In genomic region chr7:19290969-19291596, GRCm38 (mm10) we compare ENCODE assay signal across 8 mouse cellular contexts. TPM values are rescaled to one million over a fixed set of nuclear protein-coding genes. Genes with fewer than 3 reads are reported as not detected.
DNase-seq lines count a peak whose midpoint lies in the region; ATAC-seq lines count a peak whose summit lies in the region.

No protein-coding gene starts in this region.

- H3K27me3 ChIP-seq in forebrain, embryonic 13.5 days = no peaks in the 10 kb centered on the region
- no peaks in the 10 kb centered on the region for H3K27me3 ChIP-seq in hindbrain, embryonic 11.5 days (ENCODE audit: control insufficient read depth, insufficient read depth, low read length)
- H3K27me3 ChIP-seq in liver, embryonic 16.5 days (ENCODE audit: control insufficient read depth, insufficient read depth, low read depth, low read length) = peaks cover 5% of the 10 kb centered on the region

- H3K9ac ChIP-seq in forebrain, embryonic 13.5 days = peak overlapping the region; percentile 53
- H3K9ac ChIP-seq in hindbrain, embryonic 11.5 days (ENCODE audit: low read depth, low read length) = peak overlapping the region; percentile 36; the same call in 1 of the 2 replicates
- H3K9ac ChIP-seq in liver, embryonic 16.5 days (ENCODE audit: low read depth, low read length) = peak overlapping the region; percentile 45

- ATAC-seq in forebrain, embryonic 13.5 days = peak; percentile 53; the same call in 1 of the 2 replicates
- ATAC-seq in hindbrain, embryonic 11.5 days (ENCODE audit: low FRiP score) = peak; percentile 58
- peak; percentile 66 for ATAC-seq in liver, embryonic 16.5 days (ENCODE audit: low read depth)

- H3K4me1 ChIP-seq in forebrain, embryonic 13.5 days = peaks cover 23% of the 10 kb centered on the region
- H3K4me1 ChIP-seq in hindbrain, embryonic 11.5 days (replicated peaks; ENCODE audit: control insufficient read depth, insufficient read depth, low read length) = peaks cover 7% of the 10 kb centered on the region
- peaks cover 20% of the 10 kb centered on the region for H3K4me1 ChIP-seq in liver, embryonic 16.5 days (ENCODE audit: control insufficient read depth, low read depth, low read length)

- peaks cover 59% of the 10 kb centered on the region for H3K36me3 ChIP-seq in forebrain, embryonic 13.5 days (ENCODE audit: poor library complexity, severe bottlenecking)
- H3K36me3 ChIP-seq in hindbrain, embryonic 11.5 days (ENCODE audit: control insufficient read depth, insufficient read depth, low read length) = peaks cover 5% of the 10 kb centered on the region; the same call in 1 of the 2 replicates
- H3K36me3 ChIP-seq in liver, embryonic 16.5 days (ENCODE audit: control insufficient read depth, insufficient read depth) = no peaks in the 10 kb centered on the region

- intact Hi-C loops in left cerebral cortex, postnatal 4 days (cut with DNase I) = no loop called here

- WGBS in forebrain, embryonic 13.5 days = 3% methylated on average over 20 of the region's 20 CpGs
- 1% methylated on average over 19 of the region's 20 CpGs for WGBS in hindbrain, embryonic 11.5 days
- 1% methylated on average over 20 of the region's 20 CpGs for WGBS in liver, embryonic 16.5 days (ENCODE audit: insufficient replicate concordance)

- peak overlapping the region; percentile 54 for H3K4me2 ChIP-seq in forebrain, embryonic 13.5 days
- peak overlapping the region; percentile 46 for H3K4me2 ChIP-seq in hindbrain, embryonic 11.5 days (replicated peaks; ENCODE audit: low read depth, low read length)
- H3K4me2 ChIP-seq in liver, embryonic 16.5 days (ENCODE audit: low read depth, low read length) = peak overlapping the region; percentile 76

- H3K9me3 ChIP-seq in forebrain, embryonic 13.5 days (replicated peaks) = no peaks in the 10 kb centered on the region
- no peaks in the 10 kb centered on the region for H3K9me3 ChIP-seq in hindbrain, embryonic 11.5 days (ENCODE audit: control insufficient read depth, low read length)
- no peaks in the 10 kb centered on the region for H3K9me3 ChIP-seq in liver, embryonic 16.5 days (replicated peaks; ENCODE audit: control insufficient read depth, low read length)

- peak overlapping the region; percentile 72 for H3K27ac ChIP-seq in forebrain, embryonic 13.5 days
- H3K27ac ChIP-seq in hindbrain, embryonic 11.5 days (ENCODE audit: low read depth, low read length) = peak overlapping the region; percentile 61; the same call in 1 of the 2 replicates
- H3K27ac ChIP-seq in liver, embryonic 16.5 days (ENCODE audit: low read length) = no peak overlapping the region

- H3K4me3 ChIP-seq in forebrain, embryonic 13.5 days = peak overlapping the region; percentile 25
- H3K4me3 ChIP-seq in hindbrain, embryonic 11.5 days (ENCODE audit: low read depth, low read length) = peak overlapping the region; percentile 25
- peak overlapping the region; percentile 50 for H3K4me3 ChIP-seq in liver, embryonic 16.5 days (ENCODE audit: low read depth, low read length)

- peak; percentile 42 for DNase-seq in right cerebral cortex, postnatal 14 days
- no peak for DNase-seq in right cerebral cortex, adult 2 months (ENCODE audit: low spot score in 2 of 2)
- peak; percentile 55 for DNase-seq in hindbrain, embryonic 11.5 days (ENCODE audit: low spot score)
- peak; percentile 84 for DNase-seq in skeletal muscle tissue, adult 2 months (ENCODE audit: low read depth, low spot score)
- DNase-seq in layer of hippocampus, adult 8-10 months (ENCODE audit: low spot score in 2 of 2) = no peak
- no peak for DNase-seq in left cerebral cortex, postnatal 4 days

RNA-seq across cellular contexts. Expression of gene Rtn2, which starts 8.7 kb away (rescaled TPM):
- 87.9 and 92.4 TPM in 2 replicates for polyA plus RNA-seq in forebrain, embryonic 13.5 days (2015; fragmentation: Nextera tagmentation; extraction: Ambion mirVana)
- 49.6 and 52.1 TPM in 2 replicates for polyA plus RNA-seq in hindbrain, embryonic 11.5 days (2014; fragmentation: Nextera tagmentation; extraction: Ambion mirVana)
- polyA plus RNA-seq in liver, embryonic 16.5 days (2015; fragmentation: Nextera tagmentation; extraction: Ambion mirVana) = 2.9 and 4.1 TPM in 2 replicates
- total RNA-seq in layer of hippocampus, adult 8-10 months (2022) = 10 to 100 TPM; 76.6 to 96.7 (median 85.4) TPM
- total RNA-seq in left cerebral cortex, postnatal 4 days (2021) = 100 to 1,000 TPM; 154 to 161 TPM

RNA-seq across cellular contexts. Expression of gene Ppm1n, which starts 11.2 kb away (rescaled TPM):
- polyA plus RNA-seq in forebrain, embryonic 13.5 days (2015; fragmentation: Nextera tagmentation; extraction: Ambion mirVana) = 0.18 and 0.80 TPM in 2 replicates
- 0.18 TPM in 1 of 2 replicates, not detected in the other for polyA plus RNA-seq in hindbrain, embryonic 11.5 days (2014; fragmentation: Nextera tagmentation; extraction: Ambion mirVana)
- polyA plus RNA-seq in liver, embryonic 16.5 days (2015; fragmentation: Nextera tagmentation; extraction: Ambion mirVana) = 0.11 TPM in 1 of 2 replicates, not detected in the other
- under 1 TPM in 1 of 4 experiments, not detected in 3; 0.28 TPM for total RNA-seq in layer of hippocampus, adult 8-10 months (2022)
- total RNA-seq in left cerebral cortex, postnatal 4 days (2021) = under 1 TPM; 0.60 to 0.64 TPM

RNA-seq across cellular contexts. Expression of gene Fosb, which starts 18.8 kb away (rescaled TPM):
- polyA plus RNA-seq in forebrain, embryonic 13.5 days (2015; fragmentation: Nextera tagmentation; extraction: Ambion mirVana) = 0.06 TPM in 1 of 2 replicates, not detected in the other
- polyA plus RNA-seq in hindbrain, embryonic 11.5 days (2014; fragmentation: Nextera tagmentation; extraction: Ambion mirVana) = not detected in 2 replicates
- polyA plus RNA-seq in liver, embryonic 16.5 days (2015; fragmentation: Nextera tagmentation; extraction: Ambion mirVana) = not detected in 2 replicates
- total RNA-seq in layer of hippocampus, adult 8-10 months (2022) = 10 to 100 TPM in 3 of 4 experiments, 1 to 10 TPM in 1; 5.4 to 13.8 (median 10.7) TPM
- total RNA-seq in left cerebral cortex, postnatal 4 days (2021) = 1 to 10 TPM; 1.2 to 1.3 TPM

RNA-seq across cellular contexts. Expression of gene Vasp, which starts 19.5 kb away (rescaled TPM):
- 31.0 and 32.7 TPM in 2 replicates for polyA plus RNA-seq in forebrain, embryonic 13.5 days (2015; fragmentation: Nextera tagmentation; extraction: Ambion mirVana)
- polyA plus RNA-seq in hindbrain, embryonic 11.5 days (2014; fragmentation: Nextera tagmentation; extraction: Ambion mirVana) = 29.2 and 50.2 TPM in 2 replicates
- polyA plus RNA-seq in liver, embryonic 16.5 days (2015; fragmentation: Nextera tagmentation; extraction: Ambion mirVana) = 32.8 and 33.0 TPM in 2 replicates
- 10 to 100 TPM; 17.4 to 26.8 (median 19.5) TPM for total RNA-seq in layer of hippocampus, adult 8-10 months (2022)
- 10 to 100 TPM; 45.3 to 46.6 TPM for total RNA-seq in left cerebral cortex, postnatal 4 days (2021)

RNA-seq across cellular contexts. Expression of gene Ercc1, which starts 53.5 kb away (rescaled TPM):
- 88.0 and 96.4 TPM in 2 replicates for polyA plus RNA-seq in forebrain, embryonic 13.5 days (2015; fragmentation: Nextera tagmentation; extraction: Ambion mirVana)
- polyA plus RNA-seq in hindbrain, embryonic 11.5 days (2014; fragmentation: Nextera tagmentation; extraction: Ambion mirVana) = 108 and 112 TPM in 2 replicates
- 11.4 and 14.5 TPM in 2 replicates for polyA plus RNA-seq in liver, embryonic 16.5 days (2015; fragmentation: Nextera tagmentation; extraction: Ambion mirVana)
- 10 to 100 TPM; 41.9 to 47.8 (median 43.2) TPM for total RNA-seq in layer of hippocampus, adult 8-10 months (2022)
- 10 to 100 TPM; 60.1 to 70.9 TPM for total RNA-seq in left cerebral cortex, postnatal 4 days (2021)

Comparison
In these comparisons a context has a peak if more than half of its experiments do, and no peak if none do; other contexts are left out.
1. DNase-seq: peak in right cerebral cortex, postnatal 14 days (single experiment), hindbrain, embryonic 11.5 days (single experiment) and skeletal muscle tissue, adult 2 months (single experiment); none in right cerebral cortex, adult 2 months (0 of 2), layer of hippocampus, adult 8-10 months (0 of 2) and left cerebral cortex, postnatal 4 days (single experiment).
2. Peak in every context shown above with its lines, with median percentiles within 50 percentile points of each other: ATAC-seq, H3K4me2 ChIP-seq, H3K4me3 ChIP-seq and H3K9ac ChIP-seq.